Mouse (Mus musculus): ENCODE measurements at regions not wholly inside any gene's neighbourhood (a gene's known extent, or its start where the extent isn't known, plus 50 kb on each side); places are given as distances from the start of the nearest gene placed in this dataset.

GRCm38 (mm10) chr17:72993134-72993533, 75.0 kb downstream of the Lbh start:
- ATAC-seq, result no peak
- no peak overlapping the region for H3K4me3 ChIP-seq (ENCODE audit: low read depth, low read length)
- H3K36me3 ChIP-seq (ENCODE audit: control insufficient read depth, insufficient read depth, low read length), result no peaks in the 10 kb centered on the region
- DNase-seq (ENCODE audit: low spot score), result no peak
- no peak overlapping the region for H3K9ac ChIP-seq (ENCODE audit: low read length)
- no peak overlapping the region for H3K4me2 ChIP-seq (ENCODE audit: low read length)
- H3K27ac ChIP-seq (ENCODE audit: low read depth, low read length), result no peak overlapping the region
- H3K9me3 ChIP-seq (replicated peaks; ENCODE audit: control insufficient read depth, low read length), result no peaks in the 10 kb centered on the region
- H3K27me3 ChIP-seq (replicated peaks; ENCODE audit: control insufficient read depth, insufficient read depth, low read length), result no peaks in the 10 kb centered on the region
- 0 out of 2 replicates have a peak, but pooled peaks cover 4% of the 10 kb centered on the region for H3K4me1 ChIP-seq (ENCODE audit: control insufficient read depth, insufficient read depth, low read length)

- 0 out of 2 replicates have a peak, but pooled peaks cover 4% of the 10 kb centered on the region for H3K4me1 ChIP-seq (ENCODE audit: control insufficient read depth, insufficient read depth, low read length)
- H3K36me3 ChIP-seq (ENCODE audit: control insufficient read depth, insufficient read depth, low read length), result no peaks in the 10 kb centered on the region
- ATAC-seq (no peak), DNase-seq (ENCODE audit: low spot score) (no peak)
- WGBS, result 44% methylated on average over 7 of the region's 7 CpGs
- H3K4me2 ChIP-seq (ENCODE audit: low read length), result no peak overlapping the region
- no peaks in the 10 kb centered on the region for H3K9me3 ChIP-seq (replicated peaks; ENCODE audit: control insufficient read depth, low read length)
- no peak overlapping the region for H3K27ac ChIP-seq (ENCODE audit: low read depth, low read length)
- no peak overlapping the region for H3K9ac ChIP-seq (ENCODE audit: low read length)
- no peaks in the 10 kb centered on the region for H3K27me3 ChIP-seq (replicated peaks; ENCODE audit: control insufficient read depth, insufficient read depth, low read length)
- no peak overlapping the region for H3K4me3 ChIP-seq (ENCODE audit: low read depth, low read length)
Observed at GRCm38 (mm10) chr17:72993626-72994025, 75.5 kb downstream of the Lbh start.

GRCm38 (mm10) chr17:72996539-72996938, 78.4 kb downstream of the Lbh start:
- Histone ChIP-seq H3K4me3 (ENCODE audit: low read depth, low read length) (no peak overlapping the region), H3K27me3 (replicated peaks; ENCODE audit: control insufficient read depth, insufficient read depth, low read length) (no peaks in the 10 kb centered on the region), H3K27ac (ENCODE audit: low read depth, low read length) (no peak overlapping the region), H3K9me3 (replicated peaks; ENCODE audit: control insufficient read depth, low read length) (no peaks in the 10 kb centered on the region), H3K9ac (ENCODE audit: low read length) (no peak overlapping the region), H3K4me1 (ENCODE audit: control insufficient read depth, insufficient read depth, low read length) (0 out of 2 replicates have a peak, but pooled peaks cover 4% of the 10 kb centered on the region), H3K36me3 (ENCODE audit: control insufficient read depth, insufficient read depth, low read length) (no peaks in the 10 kb centered on the region), H3K4me2 (ENCODE audit: low read length) (no peak overlapping the region)
- ATAC-seq (no peak), DNase-seq (ENCODE audit: low spot score) (no peak)
- 83% methylated on average over 7 of the region's 7 CpGs for WGBS

- H3K36me3 ChIP-seq (ENCODE audit: control insufficient read depth, insufficient read depth, low read length), result no peaks in the 10 kb centered on the region
- H3K4me1 ChIP-seq (ENCODE audit: control insufficient read depth, insufficient read depth, low read length), result 0 out of 2 replicates have a peak, but pooled peaks cover 4% of the 10 kb centered on the region
- no peaks in the 10 kb centered on the region for H3K9me3 ChIP-seq (replicated peaks; ENCODE audit: control insufficient read depth, low read length)
- no peaks in the 10 kb centered on the region for H3K27me3 ChIP-seq (replicated peaks; ENCODE audit: control insufficient read depth, insufficient read depth, low read length)
- ATAC-seq, result no peak
- no peak overlapping the region for H3K4me2 ChIP-seq (ENCODE audit: low read length)
- no peak overlapping the region for H3K4me3 ChIP-seq (ENCODE audit: low read depth, low read length)
- H3K9ac ChIP-seq (ENCODE audit: low read length), result no peak overlapping the region
- no peak overlapping the region for H3K27ac ChIP-seq (ENCODE audit: low read depth, low read length)
- DNase-seq (ENCODE audit: low spot score), result peak; percentile 24
- 16% methylated on average over 5 of the region's 5 CpGs for WGBS
Observed at GRCm38 (mm10) chr17:72997301-72997921, 79.3 kb downstream of the Lbh start.

GRCm38 (mm10) chr17:73005100-73005499, 87.0 kb downstream of the Lbh start:
- H3K36me3 ChIP-seq (ENCODE audit: control insufficient read depth, insufficient read depth, low read length), result no peaks in the 10 kb centered on the region
- H3K9me3 ChIP-seq (replicated peaks; ENCODE audit: control insufficient read depth, low read length), result no peaks in the 10 kb centered on the region
- WGBS, result 92% methylated on average over 9 of the region's 9 CpGs
- no peak for ATAC-seq
- H3K4me2 ChIP-seq (ENCODE audit: low read length), result no peak overlapping the region
- no peak for DNase-seq (ENCODE audit: low spot score)
- no peaks in the 10 kb centered on the region for H3K27me3 ChIP-seq (replicated peaks; ENCODE audit: control insufficient read depth, insufficient read depth, low read length)
- no peaks in the 10 kb centered on the region for H3K4me1 ChIP-seq (ENCODE audit: control insufficient read depth, insufficient read depth, low read length)
- H3K9ac ChIP-seq (ENCODE audit: low read length), result no peak overlapping the region
- no peak overlapping the region for H3K4me3 ChIP-seq (ENCODE audit: low read depth, low read length)
- H3K27ac ChIP-seq (ENCODE audit: low read depth, low read length), result no peak overlapping the region

- no peak overlapping the region for H3K9ac ChIP-seq (ENCODE audit: low read length)
- no peak overlapping the region for H3K4me3 ChIP-seq (ENCODE audit: low read depth, low read length)
- no peaks in the 10 kb centered on the region for H3K36me3 ChIP-seq (ENCODE audit: control insufficient read depth, insufficient read depth, low read length)
- no peak overlapping the region for H3K27ac ChIP-seq (ENCODE audit: low read depth, low read length)
- H3K9me3 ChIP-seq (replicated peaks; ENCODE audit: control insufficient read depth, low read length), result no peaks in the 10 kb centered on the region
- 59% methylated on average over 4 of the region's 4 CpGs for WGBS
- DNase-seq (ENCODE audit: low spot score) (peak; percentile 60), ATAC-seq (no peak)
- H3K27me3 ChIP-seq (replicated peaks; ENCODE audit: control insufficient read depth, insufficient read depth, low read length), result no peaks in the 10 kb centered on the region
- no peak overlapping the region for H3K4me2 ChIP-seq (ENCODE audit: low read length)
- H3K4me1 ChIP-seq (ENCODE audit: control insufficient read depth, insufficient read depth, low read length), result 0 out of 2 replicates have a peak, but pooled peaks cover under 1% of the 10 kb centered on the region
Observed at GRCm38 (mm10) chr17:73008901-73009300, 90.8 kb downstream of the Lbh start.

- 87% methylated on average over 4 of the region's 4 CpGs for WGBS
- DNase-seq (ENCODE audit: low spot score) (no peak), ATAC-seq (no peak)
- Histone ChIP-seq H3K9ac (ENCODE audit: low read length) (no peak overlapping the region), H3K4me1 (ENCODE audit: control insufficient read depth, insufficient read depth, low read length) (peaks cover 4% of the 10 kb centered on the region; the same call in 1 of the 2 replicates), H3K4me3 (ENCODE audit: low read depth, low read length) (no peak overlapping the region), H3K9me3 (replicated peaks; ENCODE audit: control insufficient read depth, low read length) (no peaks in the 10 kb centered on the region), H3K4me2 (ENCODE audit: low read length) (no peak overlapping the region), H3K27me3 (replicated peaks; ENCODE audit: control insufficient read depth, insufficient read depth, low read length) (no peaks in the 10 kb centered on the region), H3K36me3 (ENCODE audit: control insufficient read depth, insufficient read depth, low read length) (no peaks in the 10 kb centered on the region), H3K27ac (ENCODE audit: low read depth, low read length) (no peak overlapping the region)
Observed at GRCm38 (mm10) chr17:73009962-73010361, 91.9 kb downstream of the Lbh start.

- H3K27me3 ChIP-seq (replicated peaks; ENCODE audit: control insufficient read depth, insufficient read depth, low read length), result no peaks in the 10 kb centered on the region
- no peaks in the 10 kb centered on the region for H3K36me3 ChIP-seq (ENCODE audit: control insufficient read depth, insufficient read depth, low read length)
- no peak for DNase-seq (ENCODE audit: low spot score)
- 38% methylated on average over 6 of the region's 6 CpGs for WGBS
- H3K9me3 ChIP-seq (replicated peaks; ENCODE audit: control insufficient read depth, low read length), result no peaks in the 10 kb centered on the region
- ATAC-seq, result no peak
- no peak overlapping the region for H3K4me3 ChIP-seq (ENCODE audit: low read depth, low read length)
- H3K9ac ChIP-seq (ENCODE audit: low read length), result no peak overlapping the region
- peaks cover 4% of the 10 kb centered on the region; the same call in 1 of the 2 replicates for H3K4me1 ChIP-seq (ENCODE audit: control insufficient read depth, insufficient read depth, low read length)
- H3K27ac ChIP-seq (ENCODE audit: low read depth, low read length), result no peak overlapping the region
- no peak overlapping the region for H3K4me2 ChIP-seq (ENCODE audit: low read length)
Observed at GRCm38 (mm10) chr17:73012356-73012755, 94.3 kb downstream of the Lbh start.

GRCm38 (mm10) chr17:73012954-73013353, 94.8 kb upstream of the Lclat1 start:
- Histone ChIP-seq H3K27ac (ENCODE audit: low read depth, low read length) (no peak overlapping the region), H3K4me1 (ENCODE audit: control insufficient read depth, insufficient read depth, low read length) (peaks cover 4% of the 10 kb centered on the region; the same call in 1 of the 2 replicates), H3K9ac (ENCODE audit: low read length) (no peak overlapping the region), H3K9me3 (replicated peaks; ENCODE audit: control insufficient read depth, low read length) (no peaks in the 10 kb centered on the region), H3K27me3 (replicated peaks; ENCODE audit: control insufficient read depth, insufficient read depth, low read length) (no peaks in the 10 kb centered on the region), H3K4me2 (ENCODE audit: low read length) (no peak overlapping the region), H3K36me3 (ENCODE audit: control insufficient read depth, insufficient read depth, low read length) (no peaks in the 10 kb centered on the region), H3K4me3 (ENCODE audit: low read depth, low read length) (no peak overlapping the region)
- DNase-seq (ENCODE audit: low spot score) (no peak), ATAC-seq (no peak)
- WGBS, result 76% methylated on average over 5 of the region's 5 CpGs
